Mouse (Mus musculus) heart, embryonic 10.5 days (tissue): Measurements from ENCODE around the gene Myo1b. TPM values are rescaled to one million over a fixed set of nuclear protein-coding genes. Genes with fewer than 3 reads are reported as not detected.

Experiments
- DNase-seq: peaks from one replicate; pipeline ENCODE4 v3.0.0-alpha.2; 2017; ENCODE audit warnings: low spot score
- H3K27ac ChIP-seq: fragments of 300-500 bp; sonication (generic); 2 replicates; pipeline ENCODE4 v1.5.1; 2016; ENCODE audit warnings: mild to moderate bottlenecking
- H3K27me3 ChIP-seq: fragments of 300-500 bp; sonication (generic); 2 replicates; pipeline ENCODE4 v1.6.1; 2016; ENCODE audit warnings: mild to moderate bottlenecking; ENCODE audit not compliant: poor library complexity, insufficient read depth, severe bottlenecking
- H3K36me3 ChIP-seq: fragments of 300-500 bp; sonication (generic); 2 replicates; pipeline ENCODE4 v1.6.1; 2016; ENCODE audit warnings: mild to moderate bottlenecking, moderate library complexity
- H3K4me1 ChIP-seq: fragments of 300-500 bp; sonication (generic); 2 replicates; pipeline ENCODE4 v1.6.1; 2016; ENCODE audit warnings: mild to moderate bottlenecking
- H3K4me3 ChIP-seq: fragments of 300-500 bp; sonication (generic); 2 replicates; pipeline ENCODE4 v1.5.1; 2016; ENCODE audit warnings: mild to moderate bottlenecking, moderate library complexity
- H3K9me3 ChIP-seq: fragments of 300-500 bp; sonication (generic); 2 replicates; pipeline ENCODE4 v1.6.1; 2016; ENCODE audit warnings: mild to moderate bottlenecking, moderate library complexity
- WGBS: fragments of 180-500 bp; shearing (Covaris S2); methylation state at CpG from one replicate; pipeline ENCODE4 v1.1.7; 2016; 5-methylcytosine and 5-hydroxymethylcytosine counted together
- polyA plus RNA-seq: library from polyadenylated mRNA; unstranded; fragments of >200 nt; fragmentation: Nextera tagmentation; extraction: Ambion mirVana; gene quantifications from 2 replicates; pipeline ENCODE4 v1.2.1, GENCODE M21; 2016

Gene Myo1b
- polyA plus RNA-seq, 1 experiment from 2014 or later: 48.2 TPM

- Histone ChIP-seq H3K27me3 (no peaks in the 10 kb centered on the region), H3K4me1 (peaks cover 24% of the 10 kb centered on the region), H3K27ac (peak overlapping the region; percentile 65), H3K4me3 (peak overlapping the region; percentile 19; the same call in 1 of the 2 replicates), H3K36me3 (peaks cover 4% of the 10 kb centered on the region; the same call in 1 of the 2 replicates), H3K9me3 (no peaks in the 10 kb centered on the region)
- peak; percentile 82 for DNase-seq
- 17% methylated on average over 12 of the region's 12 CpGs for WGBS
Observed at GRCm38 (mm10) chr1:51747494-51747893, 168.4 kb downstream of the Myo1b start.

- Histone ChIP-seq H3K27me3 (no peaks in the 10 kb centered on the region), H3K27ac (0 out of 2 replicates have a peak overlapping the region, but pooled peaks have one; percentile 6), H3K9me3 (no peaks in the 10 kb centered on the region), H3K4me3 (no peak overlapping the region), H3K4me1 (peaks cover 24% of the 10 kb centered on the region), H3K36me3 (peaks cover 4% of the 10 kb centered on the region; the same call in 1 of the 2 replicates)
- DNase-seq: no peak
- 88% methylated on average over 15 of the region's 15 CpGs for WGBS
Observed at GRCm38 (mm10) chr1:51746711-51747240, 169.1 kb downstream of the Myo1b start.

- DNase-seq: no peak
- Histone ChIP-seq H3K27ac (no peak overlapping the region), H3K36me3 (no peaks in the 10 kb centered on the region; the same call in 1 of the 2 replicates), H3K9me3 (no peaks in the 10 kb centered on the region), H3K27me3 (no peaks in the 10 kb centered on the region), H3K4me3 (no peak overlapping the region), H3K4me1 (peaks cover 21% of the 10 kb centered on the region)
- WGBS: 94% methylated on average over 3 of the region's 3 CpGs
Observed at GRCm38 (mm10) chr1:51743756-51744425, 172.0 kb downstream of the Myo1b start.

GRCm38 (mm10) chr1:51742586-51742985, 173.3 kb downstream of the Myo1b start:
- 91% methylated on average over 1 of the region's 1 CpGs for WGBS
- H3K27me3 ChIP-seq: no peaks in the 10 kb centered on the region
- H3K27ac ChIP-seq: no peak overlapping the region
- DNase-seq: no peak
- no peaks in the 10 kb centered on the region; the same call in 1 of the 2 replicates for H3K36me3 ChIP-seq
- no peaks in the 10 kb centered on the region for H3K9me3 ChIP-seq
- no peak overlapping the region for H3K4me3 ChIP-seq
- peaks cover 9% of the 10 kb centered on the region for H3K4me1 ChIP-seq

GRCm38 (mm10) chr1:51740626-51741231, 175.1 kb downstream of the Myo1b start:
- Histone ChIP-seq H3K4me3 (no peak overlapping the region), H3K27ac (no peak overlapping the region), H3K9me3 (no peaks in the 10 kb centered on the region), H3K27me3 (no peaks in the 10 kb centered on the region), H3K4me1 (no peaks in the 10 kb centered on the region), H3K36me3 (no peaks in the 10 kb centered on the region; the same call in 1 of the 2 replicates)
- WGBS: 78% methylated on average over 10 of the region's 10 CpGs
- no peak for DNase-seq

DNA sequence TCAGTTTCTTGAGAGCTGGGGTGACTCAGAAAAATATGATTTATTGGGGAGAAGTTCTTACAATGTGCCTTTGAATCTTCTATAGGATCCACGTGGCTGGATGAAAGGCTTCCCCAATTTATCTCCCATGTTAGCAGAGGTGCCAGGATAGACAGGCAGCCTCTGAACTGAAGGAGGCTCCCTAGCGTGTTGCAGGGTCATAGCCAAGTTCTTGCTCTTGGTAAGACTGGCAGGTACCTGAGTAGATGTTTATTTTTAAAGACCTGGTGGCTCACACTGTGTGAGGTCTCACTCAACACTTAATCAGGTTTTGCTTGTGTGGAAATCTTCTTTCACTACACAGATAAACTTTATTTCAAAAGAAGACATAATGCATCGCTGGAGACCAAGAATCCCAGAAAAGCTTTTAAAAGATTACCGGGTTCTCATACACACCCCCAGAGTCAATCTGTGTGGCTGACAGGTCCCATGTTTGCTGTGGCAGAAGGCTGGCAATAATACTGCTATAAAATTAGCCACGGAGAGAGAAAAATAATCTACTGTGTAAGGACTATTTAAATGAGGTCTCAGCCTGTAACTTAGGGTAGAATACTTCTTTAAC, 176.5 kb downstream of the Myo1b start:
- 75% methylated on average over 5 of the region's 5 CpGs for WGBS
- DNase-seq: no peak
- H3K4me1 ChIP-seq: no peaks in the 10 kb centered on the region

DNA sequence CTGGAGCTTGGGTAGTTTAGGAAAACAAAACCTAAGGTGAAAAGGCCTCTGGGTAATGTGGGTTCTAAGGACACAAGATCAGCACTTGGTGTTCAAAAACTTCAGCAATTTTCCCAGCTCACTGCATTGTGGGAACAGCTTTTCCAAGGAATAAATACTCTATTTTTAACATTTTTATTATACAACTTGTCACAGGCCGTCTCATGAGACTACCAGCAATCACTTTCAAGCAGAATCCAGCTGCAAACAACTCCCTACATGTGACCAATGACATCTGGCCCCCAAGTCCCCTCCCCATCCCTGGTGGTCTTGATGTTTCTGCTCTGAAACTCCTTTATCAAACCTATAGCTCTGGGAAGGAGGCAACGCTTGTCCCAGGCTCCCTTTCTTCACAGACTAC, 179.0 kb downstream of the Myo1b start:
- no peaks in the 10 kb centered on the region for H3K36me3 ChIP-seq
- DNase-seq: no peak
- H3K9me3 ChIP-seq: no peaks in the 10 kb centered on the region
- no peak overlapping the region for H3K4me3 ChIP-seq
- WGBS: 71% methylated on average over 2 of the region's 2 CpGs
- H3K27ac ChIP-seq: no peak overlapping the region
- no peaks in the 10 kb centered on the region for H3K27me3 ChIP-seq
- H3K4me1 ChIP-seq: no peaks in the 10 kb centered on the region

More for the DNA sequence above, 176.5 kb downstream of the Myo1b start:
- no peak overlapping the region for H3K27ac ChIP-seq
- no peaks in the 10 kb centered on the region for H3K9me3 ChIP-seq
- H3K27me3 ChIP-seq: no peaks in the 10 kb centered on the region
- H3K4me3 ChIP-seq: no peak overlapping the region
- no peaks in the 10 kb centered on the region for H3K36me3 ChIP-seq

DNA sequence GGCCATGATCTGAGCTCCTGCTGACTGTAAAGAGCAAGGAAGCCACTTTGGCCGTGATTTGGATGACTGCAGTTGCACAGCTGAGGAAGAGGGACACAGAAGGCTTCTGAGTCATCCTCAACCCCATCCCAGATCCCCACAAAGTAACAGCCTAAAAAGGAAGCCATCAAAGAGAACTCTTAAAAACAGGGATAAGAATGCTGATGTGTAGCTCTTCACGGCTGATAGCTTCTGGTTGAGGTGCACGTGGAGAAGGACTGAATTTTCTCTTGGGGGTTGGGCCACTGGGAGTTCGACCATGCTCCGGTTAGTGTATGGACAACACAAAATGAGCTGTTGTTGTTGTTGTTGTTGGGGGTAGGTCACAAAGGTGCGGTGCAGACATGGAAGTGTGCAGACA, 181.2 kb downstream of the Myo1b start:
- H3K4me1 ChIP-seq: no peaks in the 10 kb centered on the region
- WGBS: 62% methylated on average over 6 of the region's 6 CpGs
- no peak for DNase-seq

GRCm38 (mm10) chr1:51729407-51729806, 186.5 kb downstream of the Myo1b start:
- no peak overlapping the region for H3K4me3 ChIP-seq
- no peaks in the 10 kb centered on the region for H3K4me1 ChIP-seq
- H3K27me3 ChIP-seq: no peaks in the 10 kb centered on the region
- peaks cover 3% of the 10 kb centered on the region; the same call in 1 of the 2 replicates for H3K9me3 ChIP-seq
- 92% methylated on average over 1 of the region's 1 CpGs for WGBS
- no peaks in the 10 kb centered on the region for H3K36me3 ChIP-seq
- H3K27ac ChIP-seq: no peak overlapping the region
- no peak for DNase-seq

More for the DNA sequence above, 181.2 kb downstream of the Myo1b start:
- H3K27ac ChIP-seq: no peak overlapping the region
- no peak overlapping the region for H3K4me3 ChIP-seq
- no peaks in the 10 kb centered on the region for H3K36me3 ChIP-seq
- peaks cover 3% of the 10 kb centered on the region; the same call in 1 of the 2 replicates for H3K9me3 ChIP-seq
- H3K27me3 ChIP-seq: no peaks in the 10 kb centered on the region

GRCm38 (mm10) chr1:51728816-51729215, 187.1 kb downstream of the Myo1b start:
- Histone ChIP-seq H3K27ac (no peak overlapping the region), H3K9me3 (peaks cover 3% of the 10 kb centered on the region; the same call in 1 of the 2 replicates), H3K4me1 (no peaks in the 10 kb centered on the region), H3K36me3 (no peaks in the 10 kb centered on the region), H3K27me3 (no peaks in the 10 kb centered on the region), H3K4me3 (no peak overlapping the region)
- 80% methylated on average over 4 of the region's 4 CpGs for WGBS
- no peak for DNase-seq

DNA sequence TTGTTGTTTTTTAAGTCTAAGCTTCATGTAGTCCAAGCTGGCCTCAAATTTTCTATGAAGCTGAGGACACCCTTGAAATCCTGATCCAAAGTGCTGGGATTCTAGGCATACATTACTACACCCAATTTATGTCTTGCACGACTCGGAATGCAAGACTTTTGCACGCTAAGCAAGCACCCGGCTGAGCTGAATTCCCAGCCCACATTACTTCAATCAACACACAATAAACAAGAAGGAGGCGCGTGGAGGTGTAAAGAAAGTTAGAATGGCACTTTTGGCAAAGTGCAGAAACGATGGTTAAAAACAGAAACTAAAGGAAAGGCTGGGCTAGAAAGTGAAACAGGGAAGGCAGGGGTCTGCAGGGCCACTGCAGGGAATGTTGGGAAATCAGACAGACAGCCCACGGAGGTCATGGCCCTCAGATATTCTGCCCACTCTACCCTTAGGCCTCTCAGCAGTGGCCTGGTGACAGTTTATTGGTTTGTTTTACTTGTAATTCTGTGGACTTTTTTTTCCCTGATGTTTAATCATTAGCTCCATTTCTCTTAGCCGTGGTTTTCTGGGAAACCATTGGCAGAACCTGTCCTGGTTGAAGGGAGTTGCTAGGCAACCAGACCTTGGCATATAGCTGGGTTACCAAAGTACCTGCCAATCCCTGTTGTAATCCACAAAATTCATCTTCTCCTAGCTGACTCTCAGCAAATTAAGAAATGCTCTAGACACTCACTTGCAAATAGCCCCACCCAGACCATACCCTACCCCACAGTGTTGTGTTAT, 195.8 kb downstream of the Myo1b start:
- H3K4me1 ChIP-seq: no peaks in the 10 kb centered on the region
- H3K4me3 ChIP-seq: no peak overlapping the region
- H3K27ac ChIP-seq: no peak overlapping the region
- H3K9me3 ChIP-seq: no peaks in the 10 kb centered on the region
- H3K27me3 ChIP-seq: no peaks in the 10 kb centered on the region
- 76% methylated on average over 9 of the region's 9 CpGs for WGBS
- DNase-seq: no peak
- no peaks in the 10 kb centered on the region for H3K36me3 ChIP-seq

- Histone ChIP-seq H3K27ac (no peak overlapping the region), H3K9me3 (no peaks in the 10 kb centered on the region), H3K4me1 (no peaks in the 10 kb centered on the region), H3K4me3 (no peak overlapping the region), H3K36me3 (no peaks in the 10 kb centered on the region), H3K27me3 (no peaks in the 10 kb centered on the region)
- DNase-seq: no peak
- 64% methylated on average over 2 of the region's 2 CpGs for WGBS
Observed at GRCm38 (mm10) chr1:51710831-51711230, 205.0 kb downstream of the Myo1b start.
